Mouse (Mus musculus): Measurements from ENCODE around the gene Mphosph8. TPM values are rescaled to one million over a fixed set of nuclear protein-coding genes. Genes with fewer than 3 reads are reported as not detected.

Gene Mphosph8
- 10 to 100 TPM; 38.4 to 41.3 TPM for total RNA-seq (2023)

GRCm38 (mm10) chr14:56667969-56668802 is at the start of gene Mphosph8:
Gene Mphosph8 (plus strand): TSS chr14:56668248.

Other genes with a start within 250 kb of the Mphosph8 start
- 10 to 100 TPM; 13.2 to 15.6 TPM for gene Cenpj, start 92.8 kb upstream of the Mphosph8 start, total RNA-seq (2023)
- gene Parp4, start 92.6 kb upstream of the Mphosph8 start, total RNA-seq (2023) = 10 to 100 TPM; 74.6 to 77.5 TPM
- gene Pspc1, start 110.1 kb downstream of the Mphosph8 start, total RNA-seq (2023) = 10 to 100 TPM; 80.7 to 82.3 TPM
- gene Zmym5, start 143.5 kb downstream of the Mphosph8 start, total RNA-seq (2023) = 10 to 100 TPM; 57.7 to 59.3 TPM
- gene Zmym2, start 218.4 kb downstream of the Mphosph8 start, total RNA-seq (2023) = 100 to 1,000 TPM; 125 to 132 TPM

All from T-cell, adult 66 days (primary cell).